Mouse (Mus musculus) thymus, adult 2 months (tissue): Measurements from ENCODE around the gene Nme9.

Source experiments
- CTCF ChIP-seq: fragments of 200-500 bp; IDR thresholded peaks from 2 replicates; pipeline ENCODE4 v1.5.1; 2012; ENCODE audit warnings: mild to moderate bottlenecking, control low read depth, low read length, moderate library complexity, borderline replicate concordance; ENCODE audit not compliant: control insufficient read depth, poor library complexity, insufficient read depth; ENCODE audit errors: extremely low read depth
- POLR2A ChIP-seq: fragments of 200-500 bp; IDR thresholded peaks from 2 replicates; pipeline ENCODE4 v1.6.1; 2012; ENCODE audit warnings: mild to moderate bottlenecking, low read length, control low read depth, moderate library complexity; ENCODE audit not compliant: control insufficient read depth, poor library complexity, insufficient read depth; ENCODE audit errors: extremely low read depth

- TF ChIP-seq POLR2A, result no peak
- TF ChIP-seq CTCF, result no peak
Observed at GRCm38 (mm10) chr9:99416809-99417208, 34.5 kb upstream of the Nme9 start.
